Mouse (Mus musculus): ENCODE measurements around the gene Gm3095. TPM values are rescaled to one million over a fixed set of nuclear protein-coding genes. Genes with fewer than 3 reads are reported as not detected.

Gm3095 gene
- polyA plus RNA-seq (2012; ENCODE audit: low replicate concordance): not detected in 2 replicates

DNA sequence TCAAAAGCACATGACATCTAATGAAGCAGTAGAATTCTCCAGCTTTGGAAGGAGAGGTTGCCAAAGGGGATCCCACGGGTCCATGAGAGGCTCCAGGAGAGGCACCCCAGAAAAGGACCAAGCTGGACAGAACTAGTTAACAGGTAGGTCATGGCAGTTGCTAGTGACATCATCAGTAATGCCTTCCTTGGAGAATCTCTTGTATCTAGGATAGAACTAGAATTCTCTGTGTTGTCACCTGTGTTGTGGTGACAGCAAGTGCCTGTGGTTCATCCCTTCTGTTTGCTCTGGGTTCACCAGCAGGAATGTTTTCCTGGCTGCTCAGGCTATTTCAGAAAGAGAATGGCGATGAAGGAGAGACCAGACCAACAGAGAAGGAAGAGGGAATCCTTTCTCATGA lies at the start of gene Gm3095:
Gm3095 (plus strand) TSS at position 301 of the 400 bp plus-strand sequence.

DNA sequence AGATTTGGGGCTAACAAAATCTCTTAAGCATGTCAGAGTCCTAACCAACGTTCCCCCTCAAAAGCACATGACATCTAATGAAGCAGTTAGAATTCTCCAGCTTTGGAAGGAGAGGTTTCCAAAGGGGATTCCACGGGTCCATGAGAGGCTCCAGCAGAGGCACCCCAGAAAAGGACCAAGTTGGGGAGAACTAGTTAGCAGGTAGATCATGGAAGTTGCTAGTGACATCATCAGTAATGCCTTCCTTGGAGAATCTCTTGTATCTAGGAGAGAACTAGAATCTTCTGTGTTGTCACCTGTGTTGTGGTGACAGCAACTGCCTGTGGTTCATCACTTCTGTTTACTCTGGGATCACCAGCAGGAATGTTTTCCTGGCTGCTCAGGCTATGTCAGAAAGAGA lies 31.9 kb upstream of the Gm3095 start, which contains the start of gene Gm3029:
Gm3029 (plus strand) TSS at position 301 of the 400 bp plus-strand sequence.

DNA sequence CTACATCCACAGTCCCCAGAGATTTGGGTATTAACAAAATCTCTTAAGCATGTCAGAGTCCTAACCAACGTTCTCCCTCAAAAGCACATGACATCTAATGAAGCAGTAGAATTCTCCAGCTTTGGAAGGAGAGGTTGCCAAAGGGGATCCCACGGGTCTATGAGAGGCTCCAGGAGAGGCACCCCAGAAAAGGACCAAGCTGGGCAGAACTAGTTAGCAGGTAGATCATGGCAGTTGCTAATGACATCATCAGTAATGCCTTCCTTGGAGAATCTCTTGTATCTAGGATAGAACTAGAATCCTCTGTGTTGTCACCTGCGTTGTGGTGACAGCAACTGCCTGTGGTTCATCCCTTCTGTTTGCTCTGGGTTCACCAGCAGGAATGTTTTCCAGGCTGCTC lies 34.7 kb downstream of the Gm3095 start, which contains the start of gene Gm3099:
Gm3099 (plus strand) TSS at position 301 of the 400 bp plus-strand sequence.

Other genes with a start within 250 kb of the Gm3095 start
- not detected in 2 replicates for gene Gm3002, start 153.5 kb upstream of the Gm3095 start, polyA plus RNA-seq (2012; ENCODE audit: low replicate concordance)
- not detected in 2 replicates for gene Gm3033, start 117.3 kb upstream of the Gm3095 start, polyA plus RNA-seq (2012; ENCODE audit: low replicate concordance)
- gene Gm2916, start 79.4 kb upstream of the Gm3095 start, polyA plus RNA-seq (2012; ENCODE audit: low replicate concordance): not detected in 2 replicates
- not detected in 2 replicates for gene Gm3029, start 31.8 kb upstream of the Gm3095 start, polyA plus RNA-seq (2012; ENCODE audit: low replicate concordance)
- not detected in 2 replicates for gene Gm3099, start 34.8 kb downstream of the Gm3095 start, polyA plus RNA-seq (2012; ENCODE audit: low replicate concordance)
- gene Gm5796, start 60.4 kb downstream of the Gm3095 start, polyA plus RNA-seq (2012; ENCODE audit: low replicate concordance): not detected in 2 replicates
- not detected in 2 replicates for gene Gm3115, start 120.6 kb downstream of the Gm3095 start, polyA plus RNA-seq (2012; ENCODE audit: low replicate concordance)
- gene Gm8108, start 147.0 kb downstream of the Gm3095 start, polyA plus RNA-seq (2012; ENCODE audit: low replicate concordance): not detected in 2 replicates
- gene Gm3127, start 201.5 kb downstream of the Gm3095 start, polyA plus RNA-seq (2012; ENCODE audit: low replicate concordance): not detected in 2 replicates
- not detected in 2 replicates for gene Gm2974, start 219.0 kb downstream of the Gm3095 start, polyA plus RNA-seq (2012; ENCODE audit: low replicate concordance)

All from hematopoietic multipotent progenitor cell, adult 10-12 weeks (in vitro differentiated cells).